Mouse (Mus musculus) hematopoietic stem cell, adult 5-6 weeks (primary cell): ENCODE results near the gene Mfap4. TPM values are rescaled to one million over a fixed set of nuclear protein-coding genes. Genes with fewer than 3 reads are reported as not detected.

Experiments
- total RNA-seq: library from RNA; stranded (forward); fragments of 172-1452, 232-1000 nt; gene quantifications from 2 replicates; pipeline ENCODE4 v1.2.3, GENCODE M21; 2017

Gene Mfap4
- total RNA-seq, 1 experiment from 2014 or later = not detected

Other genes with a start within 250 kb of the Mfap4 start
- 34.1 and 42.3 TPM in 2 replicates for gene Aldh3a2, start 218.0 kb upstream of the Mfap4 start, total RNA-seq
- gene Slc47a2, start 142.6 kb upstream of the Mfap4 start, total RNA-seq = not detected in 2 replicates
- not detected in 2 replicates for gene Slc47a1, start 107.1 kb upstream of the Mfap4 start, total RNA-seq
- not detected in 2 replicates for gene Rnf112, start 31.3 kb upstream of the Mfap4 start, total RNA-seq
- gene Mapk7, start 9.0 kb downstream of the Mfap4 start, total RNA-seq = 4.2 TPM in 2 replicates
- gene B9d1, start 19.7 kb downstream of the Mfap4 start, total RNA-seq = 1.6 and 4.4 TPM in 2 replicates
- gene Epn2, start 94.3 kb downstream of the Mfap4 start, total RNA-seq = 1.7 TPM in 1 of 2 replicates, not detected in the other
- gene Grap, start 167.8 kb downstream of the Mfap4 start, total RNA-seq = 0.10 and 1.2 TPM in 2 replicates
- 0.30 TPM in 1 of 2 replicates, not detected in the other for gene Fam83g, start 198.7 kb downstream of the Mfap4 start, total RNA-seq
- gene Slc5a10, start 235.4 kb downstream of the Mfap4 start, total RNA-seq = not detected in 2 replicates